Mouse (Mus musculus) lung, embryonic 15.5 days (tissue): ENCODE measurements around the gene Nr1h3. TPM values are rescaled to one million over a fixed set of nuclear protein-coding genes. Genes with fewer than 3 reads are reported as not detected.

ENCODE experiments used
- ATAC-seq: fragments of 200-750 bp; cut with Nextera tagmentation; 2 replicates; pipeline ENCODE4 v1.8.0; 2017; ENCODE audit warnings: moderate number of reproducible peaks, borderline replicate concordance; ENCODE audit not compliant: low FRiP score, low TSS enrichment; ENCODE audit errors: extremely low read depth
- H3K27ac ChIP-seq: fragments of 300-500 bp; sonication (generic); 2 replicates; pipeline ENCODE4 v1.5.1; 2015; ENCODE audit warnings: moderate library complexity, mild to moderate bottlenecking, inconsistent platforms
- H3K27me3 ChIP-seq: fragments of 300-500 bp; sonication (generic); 2 replicates; pipeline ENCODE4 v1.6.1; 2015; ENCODE audit warnings: inconsistent platforms
- H3K36me3 ChIP-seq: fragments of 300-500 bp; sonication (generic); 2 replicates; pipeline ENCODE4 v1.6.1; 2015; ENCODE audit warnings: inconsistent platforms
- H3K4me1 ChIP-seq: fragments of 300-500 bp; sonication (generic); 2 replicates; pipeline ENCODE4 v1.6.1; 2015; ENCODE audit warnings: inconsistent platforms
- H3K4me2 ChIP-seq: fragments of 300-500 bp; sonication (generic); 2 replicates; pipeline ENCODE4 v1.6.1; 2015; ENCODE audit warnings: inconsistent platforms, mild to moderate bottlenecking, moderate library complexity
- H3K4me3 ChIP-seq: fragments of 300-500 bp; sonication (generic); 2 replicates; pipeline ENCODE4 v1.5.1; 2015; ENCODE audit warnings: mild to moderate bottlenecking, inconsistent platforms
- H3K9ac ChIP-seq: fragments of 300-500 bp; sonication (generic); 2 replicates; pipeline ENCODE4 v1.6.1; 2015; ENCODE audit warnings: inconsistent platforms
- H3K9me3 ChIP-seq: fragments of 300-500 bp; sonication (generic); 2 replicates; pipeline ENCODE4 v1.6.1; 2016; ENCODE audit warnings: inconsistent platforms
- WGBS: fragments of 180-500 bp; shearing (Covaris S2); methylation state at CpG from one replicate; pipeline ENCODE4 v1.1.7; 2015; 5-methylcytosine and 5-hydroxymethylcytosine counted together
- polyA plus RNA-seq: library from polyadenylated mRNA; unstranded; fragments of >200 nt; fragmentation: Nextera tagmentation; extraction: Ambion mirVana; gene quantifications from 2 replicates; pipeline ENCODE4 v1.2.1, GENCODE M21; 2015

The Nr1h3 gene
- polyA plus RNA-seq, 1 experiment from 2014 or later = 22.8 TPM

GRCm38 (mm10) chr2:91160591-91160990 lies 42.0 kb downstream of the Nr1h3 start:
- Histone ChIP-seq H3K9me3 (no peaks in the 10 kb centered on the region), H3K9ac (no peak overlapping the region), H3K4me1 (0 out of 2 replicates have a peak, but pooled peaks cover 8% of the 10 kb centered on the region), H3K27ac (peak overlapping the region; percentile 52), H3K4me3 (no peak overlapping the region), H3K36me3 (peaks cover 29% of the 10 kb centered on the region; the same call in 1 of the 2 replicates), H3K4me2 (no peak overlapping the region), H3K27me3 (no peaks in the 10 kb centered on the region)
- no peak for ATAC-seq
- 47% methylated on average over 6 of the region's 6 CpGs for WGBS

GRCm38 (mm10) chr2:91157002-91157752 lies 45.5 kb downstream of the Nr1h3 start:
- Histone ChIP-seq H3K27ac (0 out of 2 replicates have a peak overlapping the region, but pooled peaks have one; percentile 19), H3K27me3 (no peaks in the 10 kb centered on the region), H3K36me3 (peaks cover 27% of the 10 kb centered on the region; the same call in 1 of the 2 replicates), H3K9ac (no peak overlapping the region), H3K4me1 (0 out of 2 replicates have a peak, but pooled peaks cover 8% of the 10 kb centered on the region), H3K9me3 (no peaks in the 10 kb centered on the region), H3K4me3 (no peak overlapping the region), H3K4me2 (no peak overlapping the region)
- ATAC-seq = no peak
- 39% methylated on average over 6 of the region's 6 CpGs for WGBS

GRCm38 (mm10) chr2:91154091-91154490 lies 48.5 kb downstream of the Nr1h3 start:
- H3K4me2 ChIP-seq = no peak overlapping the region
- no peaks in the 10 kb centered on the region for H3K9me3 ChIP-seq
- H3K27me3 ChIP-seq = no peaks in the 10 kb centered on the region
- no peak overlapping the region for H3K4me3 ChIP-seq
- H3K9ac ChIP-seq = no peak overlapping the region
- ATAC-seq = no peak
- no peaks in the 10 kb centered on the region for H3K4me1 ChIP-seq
- peaks cover 32% of the 10 kb centered on the region; the same call in 1 of the 2 replicates for H3K36me3 ChIP-seq
- 86% methylated on average over 3 of the region's 3 CpGs for WGBS
- H3K27ac ChIP-seq = no peak overlapping the region

- H3K9me3 ChIP-seq = no peaks in the 10 kb centered on the region
- H3K9ac ChIP-seq = no peak overlapping the region
- H3K36me3 ChIP-seq = peaks cover 28% of the 10 kb centered on the region; the same call in 1 of the 2 replicates
- no peak overlapping the region for H3K27ac ChIP-seq
- H3K4me3 ChIP-seq = no peak overlapping the region
- H3K4me1 ChIP-seq = no peaks in the 10 kb centered on the region
- H3K4me2 ChIP-seq = no peak overlapping the region
- WGBS = 66% methylated on average over 3 of the region's 3 CpGs
- H3K27me3 ChIP-seq = no peaks in the 10 kb centered on the region
- ATAC-seq = no peak
Observed at GRCm38 (mm10) chr2:91152885-91153377, 49.7 kb downstream of the Nr1h3 start.

GRCm38 (mm10) chr2:91151331-91151730 lies 51.3 kb downstream of the Nr1h3 start:
- Histone ChIP-seq H3K9ac (no peak overlapping the region), H3K4me1 (no peaks in the 10 kb centered on the region), H3K4me3 (no peak overlapping the region), H3K27me3 (no peaks in the 10 kb centered on the region), H3K9me3 (no peaks in the 10 kb centered on the region), H3K36me3 (peaks cover 23% of the 10 kb centered on the region; the same call in 1 of the 2 replicates), H3K27ac (no peak overlapping the region), H3K4me2 (no peak overlapping the region)
- no peak for ATAC-seq
- 64% methylated on average over 1 of the region's 1 CpGs for WGBS

GRCm38 (mm10) chr2:91148101-91148500 lies 54.5 kb downstream of the Nr1h3 start:
- Histone ChIP-seq H3K27me3 (no peaks in the 10 kb centered on the region), H3K4me1 (no peaks in the 10 kb centered on the region), H3K9me3 (no peaks in the 10 kb centered on the region), H3K9ac (no peak overlapping the region), H3K27ac (no peak overlapping the region), H3K36me3 (peaks cover 28% of the 10 kb centered on the region; the same call in 1 of the 2 replicates), H3K4me3 (no peak overlapping the region), H3K4me2 (no peak overlapping the region)
- no peak for ATAC-seq

GRCm38 (mm10) chr2:91143401-91143800 lies 59.2 kb downstream of the Nr1h3 start:
- no peaks in the 10 kb centered on the region for H3K4me1 ChIP-seq
- peaks cover 29% of the 10 kb centered on the region; the same call in 1 of the 2 replicates for H3K36me3 ChIP-seq
- WGBS = 94% methylated on average over 11 of the region's 11 CpGs
- no peak overlapping the region for H3K27ac ChIP-seq
- H3K4me2 ChIP-seq = no peak overlapping the region
- H3K4me3 ChIP-seq = no peak overlapping the region
- no peak overlapping the region for H3K9ac ChIP-seq
- no peak for ATAC-seq
- H3K9me3 ChIP-seq = no peaks in the 10 kb centered on the region
- no peaks in the 10 kb centered on the region for H3K27me3 ChIP-seq

- Histone ChIP-seq H3K4me3 (no peak overlapping the region), H3K27me3 (no peaks in the 10 kb centered on the region), H3K4me2 (no peak overlapping the region), H3K4me1 (no peaks in the 10 kb centered on the region), H3K27ac (no peak overlapping the region), H3K36me3 (peaks cover 28% of the 10 kb centered on the region; the same call in 1 of the 2 replicates), H3K9ac (no peak overlapping the region), H3K9me3 (no peaks in the 10 kb centered on the region)
- no peak for ATAC-seq
- 87% methylated on average over 6 of the region's 6 CpGs for WGBS
Observed at GRCm38 (mm10) chr2:91142920-91143319, 59.7 kb downstream of the Nr1h3 start.

- 78% methylated on average over 8 of the region's 8 CpGs for WGBS
- no peak overlapping the region for H3K9ac ChIP-seq
- H3K4me3 ChIP-seq = no peak overlapping the region
- no peak for ATAC-seq
- H3K36me3 ChIP-seq = peaks cover 19% of the 10 kb centered on the region; the same call in 1 of the 2 replicates
- no peaks in the 10 kb centered on the region for H3K27me3 ChIP-seq
- H3K4me2 ChIP-seq = no peak overlapping the region
- no peak overlapping the region for H3K27ac ChIP-seq
- no peaks in the 10 kb centered on the region for H3K9me3 ChIP-seq
- no peaks in the 10 kb centered on the region for H3K4me1 ChIP-seq
Observed at GRCm38 (mm10) chr2:91139764-91140163, 62.9 kb downstream of the Nr1h3 start.

- Histone ChIP-seq H3K27ac (no peak overlapping the region), H3K9ac (no peak overlapping the region), H3K27me3 (no peaks in the 10 kb centered on the region), H3K4me3 (no peak overlapping the region), H3K9me3 (no peaks in the 10 kb centered on the region), H3K36me3 (peaks cover 16% of the 10 kb centered on the region; the same call in 1 of the 2 replicates), H3K4me1 (no peaks in the 10 kb centered on the region), H3K4me2 (no peak overlapping the region)
- ATAC-seq = no peak
- WGBS = 65% methylated on average over 5 of the region's 5 CpGs
Observed at GRCm38 (mm10) chr2:91139311-91139710, 63.3 kb downstream of the Nr1h3 start.

- WGBS = 65% methylated on average over 6 of the region's 6 CpGs
- Histone ChIP-seq H3K36me3 (peaks cover 5% of the 10 kb centered on the region; the same call in 1 of the 2 replicates), H3K27ac (no peak overlapping the region), H3K27me3 (no peaks in the 10 kb centered on the region), H3K4me2 (no peak overlapping the region), H3K9ac (no peak overlapping the region), H3K4me1 (no peaks in the 10 kb centered on the region), H3K4me3 (no peak overlapping the region), H3K9me3 (no peaks in the 10 kb centered on the region)
- ATAC-seq = no peak
Observed at GRCm38 (mm10) chr2:91137481-91137880, 65.2 kb downstream of the Nr1h3 start.
